Mouse (Mus musculus): ENCODE results near the gene Gm38392. TPM values are rescaled to one million over a fixed set of nuclear protein-coding genes. Genes with fewer than 3 reads are reported as not detected.

The Gm38392 gene
- polyA plus RNA-seq, 1 experiment from 2014 or later = 0.16 TPM

DNA sequence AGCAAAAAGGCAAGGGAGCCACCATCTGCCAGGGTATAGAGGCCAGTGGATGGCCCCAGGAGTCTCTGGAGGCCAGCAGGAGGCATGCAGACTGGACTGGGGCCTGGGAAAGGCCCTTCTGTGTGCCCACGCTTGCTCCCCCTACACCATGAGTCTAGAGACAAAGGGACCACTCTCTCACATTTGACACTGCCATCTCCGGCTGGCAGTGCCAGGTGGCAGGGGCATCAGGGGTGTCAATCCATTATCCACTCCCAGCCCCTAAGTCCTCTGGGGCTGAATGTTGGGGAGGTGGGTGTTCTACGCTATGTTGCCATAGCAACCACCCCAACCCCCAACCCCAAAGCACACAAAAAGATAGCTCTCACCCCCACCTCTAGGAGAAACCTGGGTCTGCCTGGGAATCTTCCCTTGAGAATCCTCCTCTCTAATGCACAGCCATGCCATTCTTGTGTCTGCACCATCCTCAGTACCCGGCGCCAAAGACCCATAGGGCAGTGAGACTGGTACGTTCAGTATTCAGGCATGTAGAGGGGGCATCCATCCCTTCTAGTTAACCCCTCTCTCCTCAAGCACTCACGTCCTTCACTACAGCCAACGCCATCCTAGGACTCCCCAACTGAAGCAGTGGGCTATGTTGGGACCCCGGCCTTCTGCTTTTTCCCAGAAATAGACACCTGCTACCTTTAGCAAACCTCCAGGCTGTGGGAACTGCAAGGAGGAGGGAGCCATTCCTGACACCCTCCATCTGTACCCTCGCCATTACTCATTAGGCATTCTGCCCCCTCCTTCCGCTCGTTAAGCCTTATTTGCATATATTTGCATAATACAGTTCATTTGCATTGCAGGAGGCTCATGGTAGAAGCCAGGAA, 65.3 kb downstream of the Gm38392 start:
- peaks cover 48% of the 10 kb centered on the region for H3K36me3 ChIP-seq
- peaks cover 95% of the 10 kb centered on the region for H3K4me1 ChIP-seq (replicated peaks)
- no peaks in the 10 kb centered on the region for H3K9me3 ChIP-seq
- H3K27ac ChIP-seq = peak overlapping the region; percentile 96
- peaks cover 67% of the 10 kb centered on the region for H3K27me3 ChIP-seq
- H3K9ac ChIP-seq (replicated peaks) = peak overlapping the region; percentile 61; the same call in 1 of the 2 replicates
- H3K4me3 ChIP-seq (replicated peaks) = no peak overlapping the region
- peak overlapping the region; percentile 74 for H3K4me2 ChIP-seq (replicated peaks)
- ATAC-seq = peak; percentile 80
- 32% methylated on average over 12 of the region's 12 CpGs for WGBS

DNA sequence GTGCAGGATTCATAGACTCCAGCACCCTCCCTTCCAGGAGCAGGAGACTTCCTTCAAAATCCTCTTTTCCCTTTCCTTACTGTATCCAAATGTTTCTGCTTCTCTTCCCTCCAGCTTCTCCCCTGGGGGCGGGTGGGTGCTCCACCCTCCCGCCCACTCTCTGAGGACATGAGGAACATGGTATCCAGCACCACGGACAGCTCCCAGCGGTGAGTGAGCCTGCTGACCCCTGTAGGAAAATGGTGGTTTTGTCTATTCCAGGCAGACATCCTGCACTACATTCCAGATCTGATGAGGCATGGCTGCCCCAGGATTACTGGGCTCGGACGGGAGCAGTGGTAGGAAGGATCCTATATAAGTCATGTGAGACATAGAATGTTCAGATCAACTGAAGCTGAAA, 66.2 kb downstream of the Gm38392 start:
- peak overlapping the region; percentile 74 for H3K4me2 ChIP-seq (replicated peaks)
- no peak for ATAC-seq
- H3K9me3 ChIP-seq = no peaks in the 10 kb centered on the region
- peak overlapping the region; percentile 22; the same call in 1 of the 2 replicates for H3K4me3 ChIP-seq (replicated peaks)
- 2% methylated on average over 6 of the region's 6 CpGs for WGBS
- H3K27ac ChIP-seq = peak overlapping the region; percentile 96
- H3K9ac ChIP-seq (replicated peaks) = peak overlapping the region; percentile 61
- H3K36me3 ChIP-seq = peaks cover 47% of the 10 kb centered on the region
- H3K4me1 ChIP-seq (replicated peaks) = peaks cover 95% of the 10 kb centered on the region
- H3K27me3 ChIP-seq = peaks cover 74% of the 10 kb centered on the region

DNA sequence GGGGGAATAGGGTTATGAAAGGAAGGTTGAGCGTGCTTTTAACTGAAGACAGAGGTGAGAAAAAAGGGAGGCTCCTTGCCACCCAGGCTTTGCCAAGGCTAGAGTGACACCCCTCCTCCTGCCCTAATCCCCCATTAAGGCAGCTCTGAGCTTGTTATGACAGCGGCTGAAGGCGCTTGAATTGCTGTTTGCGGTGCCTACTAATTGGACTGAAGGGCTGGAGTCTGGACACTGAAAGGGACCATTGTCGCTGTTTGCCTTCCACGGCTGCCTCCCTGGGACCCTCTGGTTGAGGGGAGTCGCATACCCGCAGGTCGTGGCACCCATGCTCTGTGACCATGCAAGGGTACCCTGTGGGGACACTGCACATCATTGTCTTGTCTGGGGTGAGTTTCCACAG, 67.1 kb downstream of the Gm38392 start:
- 10% methylated on average over 9 of the region's 9 CpGs for WGBS
- H3K4me2 ChIP-seq (replicated peaks) = peak overlapping the region; percentile 74
- H3K36me3 ChIP-seq = peaks cover 43% of the 10 kb centered on the region
- peak overlapping the region; percentile 22 for H3K4me3 ChIP-seq (replicated peaks)
- peaks cover 95% of the 10 kb centered on the region for H3K4me1 ChIP-seq (replicated peaks)
- peak overlapping the region; percentile 61 for H3K9ac ChIP-seq (replicated peaks)
- no peaks in the 10 kb centered on the region for H3K9me3 ChIP-seq
- peak overlapping the region; percentile 96 for H3K27ac ChIP-seq
- ATAC-seq = 0 out of 2 replicates have a peak, but pooled peaks have one; percentile 15
- H3K27me3 ChIP-seq = peaks cover 79% of the 10 kb centered on the region

DNA sequence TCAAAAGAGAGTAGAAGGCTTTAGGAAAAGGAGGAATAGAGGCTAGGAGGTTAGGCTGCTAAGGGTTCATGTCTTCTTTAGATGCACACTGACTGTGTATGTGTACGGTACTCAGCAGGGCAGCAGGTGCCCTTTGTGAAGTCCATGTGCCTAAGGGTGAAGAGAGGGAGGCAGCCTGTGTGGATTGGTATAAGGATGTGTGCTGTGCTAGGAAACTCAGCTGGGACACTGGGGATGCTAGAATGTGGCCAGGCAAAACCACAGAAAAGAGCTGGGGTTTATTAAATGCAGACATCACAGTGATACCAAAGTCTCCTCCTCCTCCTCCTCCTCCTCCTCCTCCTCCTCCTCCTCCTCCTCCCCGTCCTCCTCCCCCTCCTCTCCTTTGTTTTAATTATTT, 69.3 kb downstream of the Gm38392 start:
- Histone ChIP-seq H3K4me1 (replicated peaks) (peaks cover 94% of the 10 kb centered on the region), H3K4me3 (replicated peaks) (peak overlapping the region; percentile 67), H3K36me3 (peaks cover 22% of the 10 kb centered on the region), H3K27me3 (peaks cover 83% of the 10 kb centered on the region), H3K4me2 (replicated peaks) (peak overlapping the region; percentile 74), H3K27ac (peak overlapping the region; percentile 96), H3K9me3 (no peaks in the 10 kb centered on the region), H3K9ac (replicated peaks) (peak overlapping the region; percentile 96)
- no peak for ATAC-seq
- 45% methylated on average over 1 of the region's 2 CpGs for WGBS

DNA sequence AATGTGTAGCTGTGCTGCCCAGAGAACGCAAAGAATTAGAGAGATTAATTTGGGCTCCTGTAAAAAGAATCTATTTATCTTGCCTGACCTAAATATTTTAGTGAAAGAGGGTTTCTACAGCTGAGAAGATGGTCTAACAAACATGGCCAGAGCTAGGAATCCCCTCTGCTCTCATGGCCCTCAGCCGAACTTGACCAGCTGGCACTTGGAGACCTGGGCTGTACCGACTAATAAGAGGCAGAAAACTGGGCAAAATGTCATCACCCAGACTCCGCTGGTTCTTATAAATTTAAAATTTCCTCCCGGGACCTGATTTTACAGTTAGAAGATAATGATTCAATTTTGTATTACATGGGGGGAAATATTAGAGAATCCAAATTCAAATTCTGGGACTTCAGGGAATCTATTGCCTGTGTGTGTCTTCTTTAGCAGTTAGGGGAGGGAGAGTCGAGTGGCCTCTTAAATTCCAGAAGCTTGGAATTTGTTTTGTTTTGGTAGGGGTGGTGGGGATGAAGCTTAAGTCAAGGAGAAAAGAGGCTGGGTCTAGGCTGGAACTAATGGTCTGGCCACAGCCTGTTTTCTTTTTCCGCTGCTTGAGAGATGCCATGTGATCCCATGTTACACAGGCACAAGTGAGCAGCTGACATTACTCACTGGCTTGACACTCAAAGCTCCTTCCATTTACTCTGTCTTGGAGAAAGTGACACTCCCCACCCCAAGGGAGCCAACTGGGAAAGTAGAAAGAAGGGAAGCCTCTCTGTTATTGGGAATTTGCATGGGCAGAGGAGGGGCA, 70.3 kb downstream of the Gm38392 start:
- H3K27me3 ChIP-seq = peaks cover 91% of the 10 kb centered on the region
- peaks cover 94% of the 10 kb centered on the region for H3K4me1 ChIP-seq (replicated peaks)
- 14% methylated on average over 7 of the region's 7 CpGs for WGBS
- peak overlapping the region; percentile 96 for H3K27ac ChIP-seq
- H3K36me3 ChIP-seq = peaks cover 24% of the 10 kb centered on the region
- no peak for ATAC-seq
- no peaks in the 10 kb centered on the region for H3K9me3 ChIP-seq
- H3K4me3 ChIP-seq (replicated peaks) = peak overlapping the region; percentile 67
- peak overlapping the region; percentile 74 for H3K4me2 ChIP-seq (replicated peaks)
- H3K9ac ChIP-seq (replicated peaks) = peak overlapping the region; percentile 96

DNA sequence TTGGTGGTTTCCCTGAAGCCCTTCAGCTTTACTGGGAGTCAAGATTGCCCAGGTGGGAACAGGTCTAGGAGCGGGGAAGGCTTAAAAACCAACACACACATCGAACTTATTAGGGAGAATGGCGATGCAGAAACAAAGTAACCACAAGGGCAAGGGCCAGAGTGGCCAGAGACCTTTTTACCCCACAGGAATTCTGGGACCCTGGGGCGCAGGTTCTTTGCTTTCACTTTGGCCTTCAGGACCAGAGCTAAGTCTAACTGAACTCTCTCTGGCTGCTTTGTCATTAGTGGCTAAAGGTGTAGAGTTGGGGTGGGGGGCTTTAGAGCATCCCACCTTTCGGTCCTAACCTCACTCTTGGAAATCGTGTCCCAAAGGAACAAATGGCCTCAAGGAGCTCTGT, 70.9 kb downstream of the Gm38392 start:
- Histone ChIP-seq H3K27ac (peak overlapping the region; percentile 96), H3K4me1 (replicated peaks) (peaks cover 89% of the 10 kb centered on the region), H3K36me3 (peaks cover 25% of the 10 kb centered on the region), H3K27me3 (peaks cover 93% of the 10 kb centered on the region), H3K9ac (replicated peaks) (peak overlapping the region; percentile 96), H3K4me3 (replicated peaks) (peak overlapping the region; percentile 67), H3K4me2 (replicated peaks) (peak overlapping the region; percentile 74), H3K9me3 (no peaks in the 10 kb centered on the region)
- ATAC-seq = no peak
- 10% methylated on average over 6 of the region's 6 CpGs for WGBS

DNA sequence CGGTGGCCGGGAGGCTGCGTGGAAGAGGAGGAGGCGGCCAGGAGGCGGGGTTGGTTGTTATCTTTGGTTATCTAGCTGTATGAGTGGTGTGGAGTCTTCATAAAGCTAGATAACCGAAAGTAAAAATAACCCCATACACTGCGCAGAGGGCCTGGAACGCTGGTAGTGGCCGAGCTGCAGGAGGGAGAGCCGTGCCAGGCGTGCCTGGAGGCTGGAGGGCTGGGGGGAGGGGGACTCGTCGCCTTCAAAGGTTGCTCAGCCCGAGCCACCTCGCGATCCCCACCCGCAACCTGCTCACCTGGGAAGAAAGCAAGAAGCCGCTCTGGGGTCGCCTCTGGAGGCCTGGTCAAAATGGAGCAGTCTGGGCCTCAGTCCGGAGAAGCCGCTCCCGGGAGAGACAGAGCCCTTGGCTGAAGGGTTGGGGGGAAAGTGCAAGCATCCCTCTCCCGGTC, 71.4 kb downstream of the Gm38392 start:
- peaks cover 88% of the 10 kb centered on the region for H3K4me1 ChIP-seq (replicated peaks)
- peak overlapping the region; percentile 96 for H3K9ac ChIP-seq (replicated peaks)
- no peak for ATAC-seq
- 3% methylated on average over 23 of the region's 23 CpGs for WGBS
- no peaks in the 10 kb centered on the region for H3K9me3 ChIP-seq
- H3K4me2 ChIP-seq (replicated peaks) = peak overlapping the region; percentile 74
- peak overlapping the region; percentile 67 for H3K4me3 ChIP-seq (replicated peaks)
- peaks cover 22% of the 10 kb centered on the region for H3K36me3 ChIP-seq
- peak overlapping the region; percentile 96 for H3K27ac ChIP-seq
- H3K27me3 ChIP-seq = peaks cover 93% of the 10 kb centered on the region

DNA sequence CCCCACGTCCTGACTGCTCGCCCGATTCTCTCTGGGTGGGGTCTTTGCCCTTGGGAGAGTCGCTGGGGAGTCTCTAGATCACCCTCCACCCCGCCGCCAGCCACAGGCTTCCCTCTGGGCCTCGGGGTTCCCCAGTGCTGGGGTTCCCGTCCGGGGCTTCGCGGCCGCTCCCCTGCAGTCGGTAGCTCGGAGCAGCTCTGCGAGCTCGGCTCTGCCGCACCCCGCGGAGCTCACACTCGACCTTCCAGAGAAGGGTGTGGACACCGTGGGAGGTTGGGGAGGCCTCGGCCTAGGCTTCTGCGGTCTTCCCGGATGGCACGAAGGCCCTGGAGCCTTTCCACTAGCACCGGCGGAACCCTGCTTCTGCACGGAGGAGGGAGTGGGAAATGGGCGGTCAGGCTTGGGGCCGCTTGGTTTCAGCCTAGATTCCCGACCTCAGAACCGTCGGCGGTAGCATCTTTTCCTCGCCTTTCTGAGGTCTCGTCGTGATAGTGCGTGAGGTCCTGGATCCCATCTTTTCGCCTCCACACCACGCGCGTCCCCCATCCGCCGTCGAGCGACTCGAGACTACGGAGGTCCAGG, 71.9 kb downstream of the Gm38392 start:
- WGBS = 1% methylated on average over 48 of the region's 48 CpGs
- ATAC-seq = peak; percentile 14; the same call in 1 of the 2 replicates
- Histone ChIP-seq H3K9ac (replicated peaks) (peak overlapping the region; percentile 96), H3K4me2 (replicated peaks) (peak overlapping the region; percentile 74), H3K4me3 (replicated peaks) (peak overlapping the region; percentile 67), H3K27me3 (peaks cover 93% of the 10 kb centered on the region), H3K9me3 (no peaks in the 10 kb centered on the region), H3K27ac (peak overlapping the region; percentile 96), H3K4me1 (replicated peaks) (peaks cover 88% of the 10 kb centered on the region), H3K36me3 (0 out of 2 replicates have a peak, but pooled peaks cover 19% of the 10 kb centered on the region)

DNA sequence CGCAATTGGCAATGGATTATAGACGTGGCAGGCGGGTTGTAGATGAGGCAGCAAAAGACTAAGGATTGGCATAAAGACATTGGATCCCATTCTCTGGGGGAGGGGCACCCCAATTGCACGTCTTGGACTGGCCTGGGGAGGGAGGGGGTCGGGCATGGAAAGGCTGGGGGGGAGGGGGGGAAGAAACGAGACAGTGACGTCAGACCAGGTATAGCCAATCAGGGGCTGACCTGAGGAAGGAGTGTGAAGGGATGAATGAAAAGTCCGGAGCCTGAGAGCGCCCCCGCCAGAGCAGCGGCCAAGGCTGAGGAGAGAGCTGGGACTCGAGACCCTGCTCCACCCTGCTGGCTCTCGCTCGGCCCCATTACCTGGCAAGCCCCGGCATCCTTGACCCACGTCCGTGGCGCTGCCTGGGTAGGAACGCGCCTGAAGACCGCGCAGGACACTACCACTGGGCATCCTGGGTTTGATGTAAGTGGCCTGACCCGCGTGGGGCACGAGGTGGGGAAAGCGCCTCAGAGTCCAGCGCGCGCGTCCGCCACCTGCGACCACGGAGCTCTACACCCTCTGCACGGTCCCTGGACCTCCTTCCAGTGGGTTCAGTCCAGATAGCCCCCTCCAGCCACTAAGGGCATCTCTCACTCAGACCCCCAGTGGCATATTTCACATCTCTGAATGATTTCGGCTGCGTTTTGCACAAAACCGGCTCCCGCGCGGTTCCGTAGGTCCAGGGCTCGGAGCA, 72.6 kb downstream of the Gm38392 start:
- Histone ChIP-seq H3K9me3 (no peaks in the 10 kb centered on the region), H3K4me1 (replicated peaks) (peaks cover 88% of the 10 kb centered on the region), H3K4me2 (replicated peaks) (peak overlapping the region; percentile 74), H3K27me3 (peaks cover 93% of the 10 kb centered on the region), H3K27ac (peak overlapping the region; percentile 96), H3K9ac (replicated peaks) (peak overlapping the region; percentile 96), H3K36me3 (0 out of 2 replicates have a peak, but pooled peaks cover 19% of the 10 kb centered on the region), H3K4me3 (replicated peaks) (peak overlapping the region; percentile 67)
- ATAC-seq = peak; percentile 86
- 4% methylated on average over 42 of the region's 42 CpGs for WGBS

DNA sequence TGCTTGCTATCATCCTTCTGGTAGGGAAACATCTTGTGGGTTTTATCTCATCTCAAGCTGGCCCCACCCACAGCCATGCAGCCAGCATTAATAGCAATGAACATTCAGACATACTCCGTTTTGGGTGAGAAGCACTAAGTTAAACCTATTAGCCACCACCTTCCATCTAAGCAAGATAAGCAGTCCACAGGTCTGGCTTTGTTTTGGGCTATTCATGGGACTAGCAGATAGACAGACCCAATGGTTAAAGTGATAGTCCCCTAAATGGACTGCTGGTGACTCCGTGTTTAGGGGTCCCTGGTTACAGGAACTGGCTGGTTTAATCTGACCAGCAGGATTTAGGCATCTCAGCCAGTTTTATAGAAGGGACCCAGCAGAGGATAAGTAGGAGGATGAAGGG, 74.0 kb downstream of the Gm38392 start:
- peak overlapping the region; percentile 67 for H3K4me3 ChIP-seq (replicated peaks)
- peak overlapping the region; percentile 85 for H3K27ac ChIP-seq
- no peaks in the 10 kb centered on the region for H3K9me3 ChIP-seq
- H3K4me2 ChIP-seq (replicated peaks) = peak overlapping the region; percentile 74
- 0 out of 2 replicates have a peak, but pooled peaks cover 14% of the 10 kb centered on the region for H3K36me3 ChIP-seq
- peaks cover 93% of the 10 kb centered on the region for H3K27me3 ChIP-seq
- H3K4me1 ChIP-seq (replicated peaks) = peaks cover 86% of the 10 kb centered on the region
- WGBS = 8% methylated on average over 2 of the region's 2 CpGs
- peak overlapping the region; percentile 65 for H3K9ac ChIP-seq (replicated peaks)
- ATAC-seq = no peak

DNA sequence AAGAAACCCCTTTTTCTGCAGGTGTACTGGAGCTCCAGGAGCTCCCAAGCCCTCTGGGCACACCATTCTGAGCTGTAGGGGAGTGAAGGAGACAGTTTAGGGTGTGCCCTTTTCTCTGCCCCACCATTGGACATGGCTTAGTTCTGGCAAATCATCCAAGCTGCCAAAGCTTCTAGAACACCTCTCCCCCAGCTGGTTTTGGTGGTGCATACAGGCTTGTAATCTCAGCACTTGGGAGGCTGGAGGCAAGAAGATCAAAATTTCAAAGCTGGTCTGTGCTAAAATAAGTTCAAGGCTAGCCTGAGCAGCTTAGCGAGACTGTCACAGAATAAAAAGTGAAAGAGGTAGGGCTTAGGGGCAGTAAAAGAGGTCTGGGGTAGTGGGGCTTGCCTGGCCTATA, 74.7 kb downstream of the Gm38392 start:
- peak overlapping the region; percentile 86 for H3K9ac ChIP-seq (replicated peaks)
- ATAC-seq = no peak

More for the DNA sequence above, 74.7 kb downstream of the Gm38392 start:
- Histone ChIP-seq H3K4me1 (replicated peaks) (peaks cover 88% of the 10 kb centered on the region), H3K9me3 (no peaks in the 10 kb centered on the region), H3K36me3 (0 out of 2 replicates have a peak, but pooled peaks cover 14% of the 10 kb centered on the region), H3K27ac (peak overlapping the region; percentile 98), H3K4me3 (replicated peaks) (peak overlapping the region; percentile 55), H3K4me2 (replicated peaks) (peak overlapping the region; percentile 74), H3K27me3 (peaks cover 91% of the 10 kb centered on the region)
- 15% methylated on average over 1 of the region's 1 CpGs for WGBS

Measured in midbrain, embryonic 13.5 days (tissue).